Comparison of ENCODE assay signal across 28 mouse cellular contexts in genomic region chr15:96597116-96597515, GRCm38 (mm10).
"Had no signal": no experiment of that assay in that cellular context is flagged by ENCODE, and none has a peak within 500 bp of the region (broad histone marks: within the 10 kb centered on the region; RNA-seq: fewer than 3 reads in every experiment).

No protein-coding gene starts in this region.

- DNase-seq: forebrain, postnatal 0 days; gastrocnemius, adult 2 months; gastrocnemius, postnatal 10 days; gastrocnemius, postnatal 25 days; heart, adult 18-20 months; heart, postnatal 10 days; heart, postnatal 4 days; kidney, adult 18-20 months; kidney, adult 8-10 months; kidney, postnatal 10 days; kidney, postnatal 25 days; kidney, postnatal 4 days; left cerebral cortex, postnatal 4 days had no signal

- H3K4me3 ChIP-seq: gastrocnemius, adult 2 months; heart, embryonic 13.5 days; heart, embryonic 15.5 days; hindbrain, embryonic 10.5 days; hindbrain, embryonic 12.5 days; intestine, embryonic 15.5 days; layer of hippocampus, adult 2 months; left cerebral cortex, adult 2 months; limb, embryonic 13.5 days; limb, embryonic 15.5 days; liver, embryonic 12.5 days had no signal

- H3K27ac ChIP-seq: gastrocnemius, adult 2 months; heart, embryonic 13.5 days; heart, embryonic 15.5 days; hindbrain, embryonic 10.5 days; hindbrain, embryonic 12.5 days; hindbrain, embryonic 14.5 days; intestine, embryonic 15.5 days; layer of hippocampus, adult 2 months; left cerebral cortex, adult 2 months; limb, embryonic 13.5 days; limb, embryonic 15.5 days; liver, embryonic 12.5 days had no signal

- H3K9ac ChIP-seq: forebrain, postnatal 0 days; heart, embryonic 13.5 days; heart, embryonic 15.5 days; hindbrain, embryonic 12.5 days; hindbrain, embryonic 14.5 days; intestine, embryonic 15.5 days; limb, embryonic 13.5 days; limb, embryonic 15.5 days; liver, embryonic 12.5 days had no signal

- H3K36me3 ChIP-seq: intestine, embryonic 15.5 days had no signal

- H3K4me2 ChIP-seq: heart, embryonic 11.5 days; heart, embryonic 13.5 days; heart, embryonic 15.5 days; hindbrain, embryonic 12.5 days; hindbrain, embryonic 14.5 days; intestine, embryonic 15.5 days; limb, embryonic 13.5 days; limb, embryonic 15.5 days; liver, embryonic 12.5 days had no signal

- H3K27me3 ChIP-seq: heart, embryonic 13.5 days; heart, embryonic 15.5 days; hindbrain, embryonic 12.5 days; intestine, embryonic 15.5 days; limb, embryonic 13.5 days; limb, embryonic 15.5 days; liver, embryonic 12.5 days had no signal

- ATAC-seq: forebrain, postnatal 0 days; hindbrain, embryonic 16.5 days; inflammation-experienced regulatory T-cells, adult 6 months; intestine, embryonic 15.5 days; intestine, postnatal 0 days; liver, embryonic 12.5 days had no signal

- H3K9me3 ChIP-seq: heart, embryonic 13.5 days; heart, embryonic 15.5 days; hindbrain, embryonic 10.5 days; hindbrain, embryonic 12.5 days; intestine, embryonic 15.5 days; limb, embryonic 13.5 days; limb, embryonic 15.5 days; liver, embryonic 12.5 days had no signal
